Mouse (Mus musculus) left cerebral cortex, postnatal 4 days (tissue): ENCODE data around the gene Gm20458. TPM values are rescaled to one million over a fixed set of nuclear protein-coding genes. Genes with fewer than 3 reads are reported as not detected.
A peak's percentile ranks its signal among the peaks of the same experiment; 100 is the strongest.

Experiments
- DNase-seq: peaks from one replicate; pipeline ENCODE4 v3.0.0-alpha.2; 2022
- intact Hi-C: fragments of 180-260 bp; cut with DNase I; formaldehyde crosslinking; loops from one replicate; pipeline ENCODE4 v1.15.1; 2025
- total RNA-seq, 2 experiments: library from RNA; stranded (reverse); gene quantifications; 2 replicates each; pipeline ENCODE4 v1.2.3; 2021

Gene Gm20458
- total RNA-seq, 2 experiments from 2014 or later: 2.9 TPM; not detected in 1

- intact Hi-C loops: no loop called here
- no peak for DNase-seq
These were observed 28.1 kb upstream of the Gm20458 start for GRCm38 (mm10) chr2:164432541-164433191.

DNA sequence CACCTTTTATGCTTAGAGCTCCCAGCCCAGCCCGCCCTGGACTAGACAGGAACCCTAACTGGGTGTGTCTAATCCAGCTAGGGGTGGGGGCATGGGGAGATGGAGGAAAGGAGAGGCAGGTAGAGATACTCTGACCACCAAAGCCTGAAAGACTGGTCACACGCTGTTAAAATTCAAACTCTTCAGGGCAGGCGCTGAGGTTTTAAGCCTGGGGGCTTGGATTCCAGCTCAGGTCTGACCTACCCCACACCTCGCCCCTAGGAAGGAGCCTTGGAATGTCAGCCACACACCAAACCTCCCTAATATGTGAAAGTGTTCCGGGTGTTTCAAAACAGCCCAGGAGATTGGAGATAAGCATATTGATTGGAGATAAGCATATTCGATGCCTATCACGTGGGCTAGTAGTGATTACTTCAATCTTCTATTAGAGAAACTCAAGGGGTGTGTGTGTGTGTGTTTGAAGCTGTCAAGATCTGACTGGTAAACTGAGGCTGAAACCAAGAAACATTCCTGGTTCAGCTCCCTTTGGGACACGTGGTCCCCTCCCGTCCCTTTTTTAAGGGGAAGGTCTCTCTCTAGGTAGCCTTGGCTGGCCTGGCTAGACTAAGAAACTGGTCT lies 27.4 kb upstream of the Gm20458 start:
- intact Hi-C loops: no loop called here

DNA sequence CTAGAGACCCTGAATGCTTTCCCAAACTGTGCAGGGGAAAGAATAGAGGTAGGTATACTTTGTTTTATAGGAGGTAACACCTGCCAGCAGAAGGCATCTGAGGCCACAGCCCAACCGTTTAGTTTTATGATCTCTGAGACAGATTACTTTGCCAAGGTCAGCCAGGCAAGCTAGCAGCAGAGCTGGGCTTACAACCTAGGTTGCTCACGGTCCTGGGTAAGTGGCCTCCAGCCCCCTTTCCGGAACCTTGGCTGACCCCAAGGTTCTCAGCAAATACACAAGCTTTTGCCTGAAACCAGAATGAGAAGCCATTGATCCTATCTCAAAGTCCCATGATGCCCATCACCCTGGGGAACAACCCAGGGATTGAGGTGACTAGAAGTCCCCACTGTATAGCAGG lies 26.1 kb upstream of the Gm20458 start:
- DNase-seq: no peak
- intact Hi-C loops: no loop called here

More for the DNA sequence above, 27.4 kb upstream of the Gm20458 start:
- DNase-seq: no peak

DNA sequence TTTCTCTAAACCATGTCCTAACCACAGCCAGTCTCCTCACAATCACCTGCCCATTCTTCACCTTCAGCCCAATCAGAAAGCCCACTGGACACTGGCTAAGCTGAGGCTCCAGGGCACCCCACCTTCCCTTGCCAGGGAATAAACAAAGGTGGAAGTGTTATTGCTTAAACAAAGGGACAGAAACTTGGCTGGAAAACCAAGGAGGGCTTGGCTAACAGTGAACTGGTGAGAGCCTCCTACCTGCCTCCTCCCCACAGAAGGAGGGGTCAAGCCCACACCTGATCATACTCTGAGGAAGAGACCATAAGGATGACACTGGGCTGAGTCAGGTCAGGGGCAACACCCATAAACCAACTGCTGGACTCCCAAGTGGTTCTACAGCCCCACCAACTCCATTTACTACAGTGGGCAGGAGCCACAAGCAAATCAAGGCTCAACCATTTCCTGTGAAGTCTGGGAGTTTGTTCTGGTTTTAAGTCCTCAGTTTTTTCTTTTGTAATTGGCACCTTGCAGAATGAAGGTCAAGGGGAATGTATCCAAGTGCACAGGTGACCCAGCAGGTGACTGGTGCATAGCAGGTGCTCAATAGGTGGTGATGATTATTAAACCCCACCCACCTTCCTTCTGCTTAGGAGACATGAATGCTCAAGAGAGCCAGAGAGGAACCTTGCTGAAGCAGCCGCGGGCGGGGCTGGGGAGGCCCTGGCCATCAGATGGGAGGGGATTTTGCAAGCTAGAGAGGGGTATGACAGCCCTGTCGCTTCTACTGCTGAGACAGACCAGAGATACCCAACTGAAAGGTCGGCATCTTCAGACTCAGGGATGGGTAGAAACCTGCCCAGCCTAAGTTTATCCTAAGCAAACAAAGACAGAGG lies 25.3 kb upstream of the Gm20458 start:
- intact Hi-C loops: no loop called here
- no peak for DNase-seq

DNA sequence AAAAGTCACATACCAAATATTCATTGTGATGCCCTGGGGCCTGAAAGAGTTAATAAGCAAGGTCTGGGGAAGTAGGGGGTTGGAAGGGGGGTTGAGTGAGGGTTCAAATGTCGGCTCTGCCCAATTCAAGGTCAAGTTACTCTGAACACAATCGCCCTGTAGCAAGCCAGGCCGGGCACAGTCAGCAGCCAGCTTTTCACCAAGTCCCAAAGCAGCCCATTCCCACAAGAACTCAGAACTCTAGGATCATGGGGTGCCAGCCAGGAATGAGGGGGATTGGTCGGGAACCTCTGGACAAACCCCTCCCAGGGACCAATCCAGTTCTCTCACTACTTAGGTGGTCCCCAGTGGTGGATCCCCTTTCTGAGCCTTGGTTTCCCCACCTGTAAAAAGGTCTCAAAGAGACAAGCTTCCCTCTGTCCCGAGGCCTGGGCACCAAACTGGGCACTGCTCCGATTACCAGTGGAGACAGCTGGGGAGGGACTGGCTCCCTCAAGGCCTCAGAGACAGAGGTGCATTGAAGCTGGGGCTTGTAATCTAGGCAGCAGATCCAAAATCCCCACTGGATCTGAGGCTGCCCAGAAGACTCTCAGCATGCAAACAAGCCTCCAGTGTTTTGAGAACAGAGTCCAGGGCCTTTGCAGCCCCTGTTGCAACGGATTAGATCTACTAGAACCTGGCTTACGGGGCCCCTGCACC lies 24.4 kb upstream of the Gm20458 start:
- no peak for DNase-seq
- intact Hi-C loops: no loop called here

DNA sequence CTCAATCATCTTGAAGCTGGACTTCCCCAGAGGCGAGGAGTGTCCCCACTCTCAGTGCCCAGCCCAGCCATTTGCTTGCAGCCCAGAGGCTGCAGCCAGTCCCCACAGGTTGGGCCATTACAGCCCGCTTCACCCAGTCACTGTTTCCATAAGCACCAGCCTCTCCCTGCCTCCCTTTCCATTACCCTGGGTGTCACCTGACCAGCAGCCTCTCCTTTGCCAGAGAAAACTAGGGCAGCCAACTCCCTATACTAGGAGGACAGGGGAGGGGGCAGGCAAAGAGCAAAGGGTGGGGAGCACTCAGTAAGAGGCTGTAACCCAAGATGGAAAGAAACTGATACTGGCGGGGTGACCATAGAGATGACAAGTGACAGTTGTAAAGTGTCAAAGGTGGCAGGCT lies 23.8 kb upstream of the Gm20458 start:
- DNase-seq: no peak

GRCm38 (mm10) chr2:164437710-164438109 lies 23.1 kb upstream of the Gm20458 start:
- no peak for DNase-seq

More for the DNA sequence above, 23.8 kb upstream of the Gm20458 start:
- intact Hi-C loops: no loop called here

DNA sequence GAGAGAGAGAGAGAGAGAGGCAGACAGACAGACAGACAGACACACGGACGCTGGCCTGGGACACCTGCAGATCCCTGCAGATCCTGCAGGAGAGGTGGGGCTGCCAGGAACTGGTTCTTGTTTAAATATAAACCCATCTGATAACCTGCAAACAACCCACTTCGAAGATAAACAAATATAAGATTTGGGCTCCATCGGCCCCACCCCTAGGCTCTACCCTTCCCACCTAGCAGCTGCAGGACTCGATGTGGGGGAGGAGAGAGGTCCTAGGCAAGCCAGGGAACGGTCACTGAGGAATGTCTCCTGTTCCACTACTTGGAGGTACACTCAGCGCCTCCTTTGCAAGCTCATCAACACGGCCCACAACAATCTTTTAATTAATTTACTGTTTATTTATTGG lies 22.5 kb upstream of the Gm20458 start:
- intact Hi-C loops: no loop called here
- no peak for DNase-seq

More at GRCm38 (mm10) chr2:164437710-164438109, 23.1 kb upstream of the Gm20458 start:
- intact Hi-C loops: no loop called here

DNA sequence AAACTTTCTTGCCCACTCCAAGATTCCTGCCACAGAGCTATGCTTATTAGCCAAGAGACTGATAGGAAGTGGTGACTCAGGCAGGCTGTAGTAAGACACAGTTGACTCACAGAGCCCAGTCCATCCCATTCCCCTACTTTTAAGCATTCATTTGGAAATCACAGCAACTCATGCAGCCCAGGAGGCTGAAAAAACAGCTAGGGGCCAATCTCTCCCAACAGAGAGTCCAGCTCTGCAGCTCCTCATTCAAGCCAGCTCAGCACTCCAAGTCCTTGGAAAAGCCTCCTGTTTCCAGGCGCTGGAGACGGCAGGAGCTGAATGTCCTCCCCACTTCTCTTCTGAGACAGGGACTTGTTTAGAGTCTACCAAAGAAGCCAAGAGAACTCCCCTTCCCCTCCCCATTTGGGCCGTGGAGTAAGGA lies 21.8 kb upstream of the Gm20458 start:
- DNase-seq: no peak
- intact Hi-C loops: no loop called here

- intact Hi-C loops: no loop called here
- DNase-seq: no peak
These were observed 20.5 kb upstream of the Gm20458 start for GRCm38 (mm10) chr2:164440314-164440713.

DNA sequence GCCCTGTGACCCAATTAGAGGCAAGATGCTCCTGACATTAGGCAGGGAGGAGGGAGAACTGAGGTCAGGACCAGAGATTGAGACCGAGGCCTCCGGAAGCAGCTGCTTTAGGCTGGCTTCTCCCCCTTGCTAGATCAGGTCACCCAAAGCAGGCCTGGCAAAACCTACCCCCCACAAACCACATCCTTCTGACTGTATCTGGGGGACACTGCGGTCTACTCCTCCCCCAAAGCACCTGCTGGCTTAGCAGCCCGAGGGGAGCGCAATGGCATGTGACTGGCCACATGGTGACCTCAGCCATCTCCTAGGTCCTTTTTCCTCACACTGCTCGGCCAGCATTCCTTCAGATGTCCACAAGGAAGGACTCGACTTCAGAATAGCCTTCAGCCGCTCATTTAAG lies 19.6 kb upstream of the Gm20458 start:
- intact Hi-C loops: no loop called here
- no peak for DNase-seq

DNA sequence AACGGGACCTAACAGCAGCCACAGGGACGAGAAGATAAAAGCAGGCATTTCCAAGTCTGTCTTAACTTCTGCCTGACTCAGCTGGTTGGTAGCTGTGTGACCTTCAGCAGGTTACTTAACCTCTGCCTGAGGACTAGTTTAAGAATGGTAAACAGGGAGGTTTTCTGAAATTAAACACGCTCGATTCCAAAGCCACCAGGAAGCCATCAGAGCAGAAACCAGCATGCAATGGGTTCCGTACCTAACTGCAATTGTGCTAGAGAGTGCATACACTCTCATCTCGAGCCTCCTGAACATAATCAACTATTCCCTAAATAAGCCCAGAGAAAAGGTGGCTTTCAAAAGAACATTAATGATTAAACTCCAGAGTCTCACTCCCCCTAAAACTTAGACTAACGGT lies 19.0 kb upstream of the Gm20458 start:
- intact Hi-C loops: no loop called here

GRCm38 (mm10) chr2:164442315-164443050 lies 18.3 kb upstream of the Gm20458 start:
- intact Hi-C loops: no loop called here
- no peak for DNase-seq

More for the DNA sequence above, 19.0 kb upstream of the Gm20458 start:
- no peak for DNase-seq

GRCm38 (mm10) chr2:164443051-164443437 lies 17.7 kb upstream of the Gm20458 start:
- intact Hi-C loops: no loop called here
- peak; percentile 70 for DNase-seq

- intact Hi-C loops: no loop called here
- no peak for DNase-seq
These were observed 17.2 kb upstream of the Gm20458 start, which contains the start of gene Sdc4 for GRCm38 (mm10) chr2:164443460-164444000. Sdc4 (minus strand) TSS chr2:164443887.

DNA sequence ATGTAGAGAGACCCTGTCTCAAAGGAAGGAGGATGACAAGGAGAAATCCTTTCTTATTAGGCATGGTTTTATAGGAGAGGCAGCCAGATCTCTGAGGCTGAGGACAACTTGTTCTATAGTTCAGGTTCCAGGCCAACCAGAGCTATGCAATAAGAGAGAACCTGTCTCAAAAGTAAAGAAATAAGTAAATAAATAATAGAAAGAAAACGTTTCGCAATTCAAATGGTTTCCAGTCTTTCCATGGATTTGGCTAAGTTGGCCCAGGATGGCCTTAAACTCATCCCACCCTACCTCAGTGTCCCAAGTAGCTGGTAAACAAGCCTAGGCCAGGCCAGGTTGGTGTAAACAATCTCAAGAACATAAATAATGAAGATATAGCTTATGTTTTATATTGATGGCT lies 16.1 kb upstream of the Gm20458 start:
- intact Hi-C loops: no loop called here
- no peak for DNase-seq

DNA sequence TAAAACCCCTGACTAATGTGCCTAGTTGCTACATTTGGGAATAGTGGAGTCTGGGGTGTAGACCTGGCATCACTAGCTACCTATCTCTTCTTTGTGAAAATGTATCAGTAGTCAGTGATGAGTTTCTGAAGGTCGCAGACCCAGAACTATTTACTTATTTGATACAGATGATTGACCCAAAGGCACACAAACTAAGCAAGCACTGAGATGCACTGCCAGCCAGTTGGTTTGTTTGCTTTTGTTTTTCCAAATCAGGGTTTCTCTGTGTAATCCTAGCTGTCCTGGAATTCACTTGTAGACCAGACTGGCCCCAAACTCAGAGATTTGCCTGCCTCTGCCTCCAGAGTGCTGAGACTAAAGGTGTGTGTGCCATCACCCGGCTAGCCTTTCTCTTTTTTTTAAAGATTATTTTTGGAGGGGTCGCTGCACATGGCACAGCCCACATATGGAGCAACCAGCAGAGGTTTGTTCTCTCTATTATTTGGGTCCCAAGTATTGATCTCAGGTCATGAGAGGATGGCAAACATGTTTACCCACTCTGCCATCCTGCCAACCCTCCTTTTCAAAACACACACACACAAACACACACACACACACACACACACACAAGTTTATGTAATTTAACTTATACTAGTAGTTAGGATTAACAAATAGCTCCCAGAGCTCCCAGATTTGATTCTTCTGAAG lies 15.2 kb upstream of the Gm20458 start:
- DNase-seq: no peak
- intact Hi-C loops: no loop called here

DNA sequence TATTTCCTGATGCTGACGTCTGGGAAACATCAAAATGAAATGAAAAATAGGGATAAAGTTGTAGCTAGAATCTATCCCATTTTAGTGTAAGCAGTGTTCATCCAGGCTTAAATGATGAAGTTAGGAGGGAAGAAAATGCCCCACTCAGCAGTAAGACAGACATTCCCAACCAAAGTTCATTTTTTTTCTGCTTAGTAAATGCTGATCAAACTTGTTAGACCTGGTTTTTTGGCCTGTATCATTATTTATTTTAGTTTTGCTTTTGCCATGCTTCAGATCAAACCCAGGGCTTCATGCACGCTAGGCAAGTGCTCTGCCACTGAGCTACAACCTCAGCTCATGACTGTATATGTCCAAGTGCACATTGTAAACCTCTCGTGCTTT lies 14.7 kb upstream of the Gm20458 start:
- intact Hi-C loops: no loop called here
- no peak for DNase-seq

GRCm38 (mm10) chr2:164448140-164448539 lies 12.6 kb upstream of the Gm20458 start:
- DNase-seq: no peak
- intact Hi-C loops: no loop called here
